Mouse (Mus musculus) hindbrain, postnatal 0 days (tissue): ENCODE measurements at regions not wholly inside any gene's neighbourhood (a gene's known extent, or its start where the extent isn't known, plus 50 kb on each side); places are given as distances from the start of the nearest gene placed in this dataset.

Source experiments
- ATAC-seq: fragments of 200-750 bp; cut with Nextera tagmentation; 2 replicates; pipeline ENCODE4 v1.8.0; 2017; ENCODE audit warnings: mild to moderate bottlenecking, moderate TSS enrichment, moderate library complexity
- DNase-seq: peaks from one replicate; pipeline ENCODE4 v3.0.0-alpha.2; 2015; ENCODE audit warnings: low spot score
- H3K27ac ChIP-seq: fragments of 300-500 bp; sonication (generic); 2 replicates; pipeline ENCODE4 v1.5.1; 2014; ENCODE audit warnings: mild to moderate bottlenecking
- H3K27me3 ChIP-seq: fragments of 300-500 bp; sonication (generic); 2 replicates; pipeline ENCODE4 v1.6.1; 2014; ENCODE audit warnings: low read length, mixed read lengths; ENCODE audit not compliant: insufficient read depth
- H3K36me3 ChIP-seq: fragments of 300-500 bp; sonication (generic); 2 replicates; pipeline ENCODE4 v1.6.1; 2014; ENCODE audit warnings: low read length, mixed read lengths; ENCODE audit not compliant: insufficient read depth
- H3K4me1 ChIP-seq: fragments of 300-500 bp; sonication (generic); 2 replicates; pipeline ENCODE4 v1.6.1; 2014; ENCODE audit warnings: antibody characterized with exemption, low read length, mixed read lengths; ENCODE audit not compliant: insufficient read depth
- H3K4me2 ChIP-seq: fragments of 300-500 bp; sonication (generic); 2 replicates; pipeline ENCODE4 v1.6.1; 2014; ENCODE audit warnings: low read depth, mild to moderate bottlenecking, low read length, moderate library complexity, mixed read lengths
- H3K4me3 ChIP-seq: fragments of 300-500 bp; sonication (generic); 2 replicates; pipeline ENCODE4 v1.5.1; 2014; ENCODE audit warnings: low read length
- H3K9ac ChIP-seq: fragments of 300-500 bp; sonication (generic); replicated peaks from 2 replicates; pipeline ENCODE4 v1.6.1; 2014; ENCODE audit warnings: mild to moderate bottlenecking, low read length, moderate library complexity, mixed read lengths
- H3K9me3 ChIP-seq: fragments of 300-500 bp; sonication (generic); 2 replicates; pipeline ENCODE4 v1.6.1; 2016; ENCODE audit warnings: low read length, mixed read lengths
- CTCF ChIP-seq: IDR thresholded peaks from 2 replicates; pipeline ENCODE4 v1.5.1; 2016; ENCODE audit warnings: antibody characterized with exemption, control low read depth, low read depth
- WGBS: fragments of 180-500 bp; shearing (Covaris S2); extraction: QIAGEN DNeasy Blood & Tissue Kit; methylation state at CpG from one replicate; pipeline ENCODE4 v1.1.7; 2014; 5-methylcytosine and 5-hydroxymethylcytosine counted together

- H3K36me3 ChIP-seq: no peaks in the 10 kb centered on the region
- H3K9ac ChIP-seq: no peak overlapping the region
- no peak overlapping the region for H3K27ac ChIP-seq
- no peak overlapping the region for H3K4me2 ChIP-seq
- ATAC-seq (no peak), DNase-seq (no peak)
- H3K4me3 ChIP-seq: no peak overlapping the region
- no peak for TF ChIP-seq CTCF
- no peaks in the 10 kb centered on the region for H3K4me1 ChIP-seq
- H3K27me3 ChIP-seq: no peaks in the 10 kb centered on the region
- H3K9me3 ChIP-seq: no peaks in the 10 kb centered on the region
- WGBS: 82% methylated on average over 3 of the region's 3 CpGs
Measured at GRCm38 (mm10) chr9:61660191-61660590, 254.2 kb downstream of the Rplp1 start.

GRCm38 (mm10) chr9:61657996-61658395 is 256.3 kb downstream of the Rplp1 start:
- ATAC-seq: no peak
- Histone ChIP-seq H3K4me3 (no peak overlapping the region), H3K4me2 (no peak overlapping the region), H3K27me3 (no peaks in the 10 kb centered on the region), H3K27ac (no peak overlapping the region), H3K4me1 (no peaks in the 10 kb centered on the region), H3K9me3 (no peaks in the 10 kb centered on the region), H3K9ac (no peak overlapping the region), H3K36me3 (no peaks in the 10 kb centered on the region)
- TF ChIP-seq CTCF: no peak
- no peak for DNase-seq
- 87% methylated on average over 8 of the region's 8 CpGs for WGBS

- WGBS: 46% methylated on average over 9 of the region's 9 CpGs
- no peak overlapping the region for H3K4me3 ChIP-seq
- no peak overlapping the region for H3K4me2 ChIP-seq
- H3K9ac ChIP-seq: no peak overlapping the region
- ATAC-seq: peak; percentile 63; the same call in 1 of the 2 replicates
- no peak for TF ChIP-seq CTCF
- DNase-seq: peak; percentile 50
- no peaks in the 10 kb centered on the region for H3K4me1 ChIP-seq
- H3K27ac ChIP-seq: no peak overlapping the region
- no peaks in the 10 kb centered on the region for H3K27me3 ChIP-seq
- H3K9me3 ChIP-seq: no peaks in the 10 kb centered on the region
- H3K36me3 ChIP-seq: no peaks in the 10 kb centered on the region
Measured at GRCm38 (mm10) chr9:61655433-61655981, 258.8 kb downstream of the Rplp1 start.

GRCm38 (mm10) chr9:61645661-61646425 is 268.5 kb downstream of the Rplp1 start:
- H3K9ac ChIP-seq: no peak overlapping the region
- DNase-seq: peak; percentile 49
- no peaks in the 10 kb centered on the region for H3K9me3 ChIP-seq
- no peak overlapping the region for H3K4me2 ChIP-seq
- WGBS: 52% methylated on average over 20 of the region's 20 CpGs
- H3K4me1 ChIP-seq: no peaks in the 10 kb centered on the region
- no peak; the same call in 1 of the 2 replicates for ATAC-seq
- no peak overlapping the region for H3K4me3 ChIP-seq
- no peaks in the 10 kb centered on the region for H3K36me3 ChIP-seq
- H3K27me3 ChIP-seq: no peaks in the 10 kb centered on the region
- no peak overlapping the region for H3K27ac ChIP-seq
- TF ChIP-seq CTCF: no peak

- Histone ChIP-seq H3K4me3 (no peak overlapping the region), H3K4me1 (no peaks in the 10 kb centered on the region), H3K36me3 (no peaks in the 10 kb centered on the region), H3K9ac (no peak overlapping the region), H3K27me3 (no peaks in the 10 kb centered on the region), H3K4me2 (no peak overlapping the region), H3K27ac (no peak overlapping the region), H3K9me3 (no peaks in the 10 kb centered on the region)
- DNase-seq: no peak
- TF ChIP-seq CTCF: no peak
- 94% methylated on average over 3 of the region's 3 CpGs for WGBS
- no peak for ATAC-seq
Measured at GRCm38 (mm10) chr9:61640739-61641138, 268.6 kb downstream of the Tle3 start.

GRCm38 (mm10) chr9:61638908-61639307 is 266.7 kb downstream of the Tle3 start:
- WGBS: 92% methylated on average over 11 of the region's 11 CpGs
- no peak overlapping the region for H3K27ac ChIP-seq
- H3K36me3 ChIP-seq: no peaks in the 10 kb centered on the region
- no peak for TF ChIP-seq CTCF
- no peak overlapping the region for H3K4me2 ChIP-seq
- DNase-seq (no peak), ATAC-seq (no peak)
- H3K27me3 ChIP-seq: no peaks in the 10 kb centered on the region
- H3K4me3 ChIP-seq: no peak overlapping the region
- no peak overlapping the region for H3K9ac ChIP-seq
- no peaks in the 10 kb centered on the region for H3K9me3 ChIP-seq
- no peaks in the 10 kb centered on the region for H3K4me1 ChIP-seq

- DNase-seq (peak; percentile 39), ATAC-seq (no peak)
- Histone ChIP-seq H3K9ac (no peak overlapping the region), H3K9me3 (no peaks in the 10 kb centered on the region), H3K4me1 (no peaks in the 10 kb centered on the region), H3K4me2 (no peak overlapping the region), H3K36me3 (no peaks in the 10 kb centered on the region), H3K4me3 (no peak overlapping the region), H3K27ac (no peak overlapping the region), H3K27me3 (no peaks in the 10 kb centered on the region)
- no peak for TF ChIP-seq CTCF
- WGBS: 60% methylated on average over 9 of the region's 9 CpGs
Measured at GRCm38 (mm10) chr9:61633936-61634335, 261.8 kb downstream of the Tle3 start.
